Mouse (Mus musculus): ENCODE results near the gene Map2k3.

The Map2k3 gene

GRCm38 (mm10) chr11:60927264-60927663 lies 4.6 kb upstream of the Map2k3 start:
- DNase-seq (ENCODE audit: low spot score) = peak; percentile 92

GRCm38 (mm10) chr11:60930724-60931281 lies 1.0 kb upstream of the Map2k3 start:
- no peak for DNase-seq (ENCODE audit: low spot score)

- DNase-seq (ENCODE audit: low spot score) = no peak
Measured at GRCm38 (mm10) chr11:60931282-60931868, 458 bp upstream of the Map2k3 start.

GRCm38 (mm10) chr11:60932503-60933020 lies 729 bp downstream of the Map2k3 start:
- no peak for DNase-seq (ENCODE audit: low spot score)

GRCm38 (mm10) chr11:60933178-60933930 lies 1.5 kb downstream of the Map2k3 start:
- DNase-seq (ENCODE audit: low spot score) = no peak

GRCm38 (mm10) chr11:60934795-60935194 lies 3.0 kb downstream of the Map2k3 start:
- no peak for DNase-seq (ENCODE audit: low spot score)

- DNase-seq (ENCODE audit: low spot score) = no peak
Measured at GRCm38 (mm10) chr11:60935326-60935974, 3.6 kb downstream of the Map2k3 start.

- DNase-seq (ENCODE audit: low spot score) = no peak
Measured at GRCm38 (mm10) chr11:60935975-60936373, 4.1 kb downstream of the Map2k3 start.

- no peak for DNase-seq (ENCODE audit: low spot score)
Measured at GRCm38 (mm10) chr11:60937611-60938010, 5.8 kb downstream of the Map2k3 start.

- no peak for DNase-seq (ENCODE audit: low spot score)
Measured at GRCm38 (mm10) chr11:60939487-60939886, 7.7 kb downstream of the Map2k3 start.

- DNase-seq (ENCODE audit: low spot score) = no peak
Measured at GRCm38 (mm10) chr11:60940501-60940900, 8.7 kb downstream of the Map2k3 start.

GRCm38 (mm10) chr11:60941370-60941769 lies 9.5 kb downstream of the Map2k3 start:
- DNase-seq (ENCODE audit: low spot score) = no peak

GRCm38 (mm10) chr11:60942263-60943015 lies 10.6 kb downstream of the Map2k3 start:
- DNase-seq (ENCODE audit: low spot score) = no peak

GRCm38 (mm10) chr11:60945003-60945402 lies 13.2 kb downstream of the Map2k3 start:
- no peak for DNase-seq (ENCODE audit: low spot score)

- no peak for DNase-seq (ENCODE audit: low spot score)
Measured at GRCm38 (mm10) chr11:60951896-60952295, 20.1 kb downstream of the Map2k3 start.

GRCm38 (mm10) chr11:60952362-60952761 lies 20.5 kb downstream of the Map2k3 start:
- no peak for DNase-seq (ENCODE audit: low spot score)

GRCm38 (mm10) chr11:60952986-60953385 lies 21.2 kb downstream of the Map2k3 start:
- no peak for DNase-seq (ENCODE audit: low spot score)

- peak; percentile 84 for DNase-seq (ENCODE audit: low spot score)
Measured at GRCm38 (mm10) chr11:60953803-60954202, 22.0 kb downstream of the Map2k3 start.

GRCm38 (mm10) chr11:60954255-60955104 lies 22.6 kb downstream of the Map2k3 start:
- no peak for DNase-seq (ENCODE audit: low spot score)

- DNase-seq (ENCODE audit: low spot score) = no peak
Measured at GRCm38 (mm10) chr11:60955621-60956383, 24.0 kb downstream of the Map2k3 start.
